In the genomic region with DNA sequence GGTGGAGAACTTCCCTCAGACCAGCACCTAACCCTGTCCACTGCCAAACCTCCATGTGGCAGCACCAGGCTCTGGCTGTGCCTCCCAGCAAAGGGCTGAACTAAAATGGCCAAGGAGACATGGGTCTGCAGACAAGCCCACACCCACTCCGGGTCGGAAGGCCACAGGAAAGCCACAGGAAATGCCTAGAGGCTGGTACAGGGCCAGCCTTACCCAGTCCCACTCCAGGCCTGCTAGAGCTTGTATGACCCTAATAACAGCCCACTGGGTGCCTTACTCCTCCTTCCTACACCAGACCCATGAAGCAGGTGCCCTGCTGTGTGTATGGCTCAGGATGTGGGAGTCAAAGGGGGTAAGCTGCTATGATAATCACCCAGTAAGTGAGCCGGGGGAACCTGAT, we compare ENCODE assay signal across 21 mouse cellular contexts.
DNase-seq lines count a peak whose midpoint lies in the region; ATAC-seq lines count a peak whose summit lies in the region.
"Had no signal": no experiment of that assay in that cellular context is flagged by ENCODE, and none has a peak within 500 bp of the region (broad histone marks: within the 10 kb centered on the region; RNA-seq: fewer than 3 reads in every experiment).

No protein-coding gene starts in this region.

- H3K27ac ChIP-seq in embryonic facial prominence, embryonic 10.5 days (replicated peaks), result peak overlapping the region; percentile 80
- H3K27ac ChIP-seq in limb, embryonic 10.5 days, result peak overlapping the region; percentile 85
- H3K27ac ChIP-seq: gastrocnemius, adult 2 months; heart, embryonic 13.5 days; hindbrain, embryonic 12.5 days had no signal

- ATAC-seq in megakaryocyte, adult 5-6 weeks (ENCODE audit: poor library complexity, severe bottlenecking), result no peak
- ATAC-seq: CD4-positive, CD25-positive, alpha-beta regulatory T cell, adult 4 months; forebrain, embryonic 14.5 days; hindbrain, embryonic 16.5 days had no signal

- H3K27me3 ChIP-seq in megakaryocyte, embryonic 14.5 days (replicated peaks), result peaks cover 64% of the 10 kb centered on the region
- H3K27me3 ChIP-seq in embryonic facial prominence, embryonic 10.5 days (replicated peaks; ENCODE audit: low read depth, poor library complexity, severe bottlenecking), result peaks cover 32% of the 10 kb centered on the region
- no peaks in the 10 kb centered on the region for H3K27me3 ChIP-seq in limb, embryonic 10.5 days (ENCODE audit: low read depth, poor library complexity, severe bottlenecking)
- H3K27me3 ChIP-seq: hindbrain, embryonic 12.5 days had no signal

- no peak for DNase-seq in embryonic facial prominence, embryonic 10.5 days (ENCODE audit: low spot score)
- DNase-seq in limb, embryonic 10.5 days (ENCODE audit: low spot score), result no peak
- no peak for DNase-seq in c-Kit-positive CD71-positive TER-119-positive erythroid progenitor cells, embryonic 14.5 days (ENCODE audit: low spot score)
- no peak for DNase-seq in left cerebral cortex, adult 8-10 months (ENCODE audit: low spot score in 2 of 2)
- DNase-seq: adrenal gland, postnatal 10 days; B cell, adult 2 months; cerebellum, adult 11-12 months; cerebellum, adult 9-10 months; cerebellum, postnatal 25 days; gastrocnemius, adult 2 months; gastrocnemius, postnatal 25 days; heart, adult 11 months; heart, postnatal 36 days had no signal

- H3K4me3 ChIP-seq in megakaryocyte, embryonic 14.5 days (replicated peaks), result peak overlapping the region; percentile 40
- H3K4me3 ChIP-seq in embryonic facial prominence, embryonic 10.5 days, result no peak overlapping the region
- no peak overlapping the region for H3K4me3 ChIP-seq in limb, embryonic 10.5 days
- H3K4me3 ChIP-seq: gastrocnemius, adult 2 months; heart, embryonic 13.5 days; hindbrain, embryonic 12.5 days had no signal

- H3K4me1 ChIP-seq in megakaryocyte, embryonic 14.5 days, result peaks cover 30% of the 10 kb centered on the region
- peaks cover 58% of the 10 kb centered on the region for H3K4me1 ChIP-seq in embryonic facial prominence, embryonic 10.5 days
- H3K4me1 ChIP-seq in limb, embryonic 10.5 days, result peaks cover 70% of the 10 kb centered on the region
- H3K4me1 ChIP-seq: heart, embryonic 13.5 days had no signal

- H3K36me3 ChIP-seq in megakaryocyte, embryonic 14.5 days (replicated peaks; ENCODE audit: low read length), result no peaks in the 10 kb centered on the region
- no peaks in the 10 kb centered on the region for H3K36me3 ChIP-seq in embryonic facial prominence, embryonic 10.5 days (replicated peaks)
- no peaks in the 10 kb centered on the region for H3K36me3 ChIP-seq in limb, embryonic 10.5 days
- H3K36me3 ChIP-seq: G1E; heart, embryonic 13.5 days; hindbrain, embryonic 12.5 days had no signal

- 0 out of 2 replicates have a peak, but pooled peaks cover under 1% of the 10 kb centered on the region for H3K9me3 ChIP-seq in megakaryocyte, embryonic 14.5 days
- H3K9me3 ChIP-seq in embryonic facial prominence, embryonic 10.5 days, result no peaks in the 10 kb centered on the region
- no peaks in the 10 kb centered on the region for H3K9me3 ChIP-seq in limb, embryonic 10.5 days (replicated peaks)
- H3K9me3 ChIP-seq: heart, embryonic 13.5 days; hindbrain, embryonic 12.5 days had no signal

- WGBS in embryonic facial prominence, embryonic 10.5 days, result 77% methylated on average over 3 of the region's 3 CpGs
- 77% methylated on average over 3 of the region's 3 CpGs for WGBS in limb, embryonic 10.5 days
